11 mouse cellular contexts compared by ENCODE assay signal in the genomic region with DNA sequence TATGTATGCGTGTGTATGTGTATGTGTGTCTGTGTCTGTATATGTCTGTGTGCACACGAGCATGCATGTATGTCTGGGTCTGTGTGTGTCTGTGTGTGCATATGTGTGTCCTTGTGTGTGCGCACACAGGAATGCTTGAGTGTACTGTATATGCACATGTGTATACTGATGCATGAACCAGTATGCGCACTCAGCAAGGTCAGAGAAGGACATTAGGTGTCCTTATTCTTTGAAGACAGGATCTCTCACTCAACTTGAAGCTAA. TPM values are rescaled to one million over a fixed set of nuclear protein-coding genes. Genes with fewer than 3 reads are reported as not detected.
DNase-seq lines count a peak whose midpoint lies in the region; ATAC-seq lines count a peak whose summit lies in the region.
"Had no signal": no experiment of that assay in that cellular context is flagged by ENCODE, and none has a peak within 500 bp of the region (broad histone marks: within the 10 kb centered on the region; RNA-seq: fewer than 3 reads in every experiment).

No protein-coding gene starts in this region.

- no peaks in the 10 kb centered on the region for H3K27me3 ChIP-seq in neural tube, embryonic 12.5 days (replicated peaks)
- H3K27me3 ChIP-seq in midbrain, embryonic 11.5 days (ENCODE audit: control insufficient read depth, insufficient read depth, low read length), result no peaks in the 10 kb centered on the region
- H3K27me3 ChIP-seq in stomach, embryonic 16.5 days (ENCODE audit: control insufficient read depth, insufficient read depth, low read length), result no peaks in the 10 kb centered on the region
- H3K27me3 ChIP-seq in liver, embryonic 11.5 days (replicated peaks; ENCODE audit: control insufficient read depth, insufficient read depth, low read length), result no peaks in the 10 kb centered on the region

- WGBS in neural tube, embryonic 12.5 days, result 86% methylated on average over 4 of the region's 4 CpGs
- WGBS in midbrain, embryonic 11.5 days, result 94% methylated on average over 4 of the region's 4 CpGs
- 87% methylated on average over 4 of the region's 4 CpGs for WGBS in stomach, embryonic 16.5 days
- WGBS in liver, embryonic 11.5 days, result 87% methylated on average over 4 of the region's 4 CpGs

- no peaks in the 10 kb centered on the region for H3K36me3 ChIP-seq in neural tube, embryonic 12.5 days
- H3K36me3 ChIP-seq in midbrain, embryonic 11.5 days (ENCODE audit: control insufficient read depth, insufficient read depth, low read length), result no peaks in the 10 kb centered on the region
- no peaks in the 10 kb centered on the region for H3K36me3 ChIP-seq in stomach, embryonic 16.5 days (ENCODE audit: control insufficient read depth, insufficient read depth, low read length)
- H3K36me3 ChIP-seq in liver, embryonic 11.5 days (ENCODE audit: control insufficient read depth, insufficient read depth, low read length), result no peaks in the 10 kb centered on the region

- H3K27ac ChIP-seq in neural tube, embryonic 12.5 days, result no peak overlapping the region; the same call in 1 of the 2 replicates
- peak overlapping the region; percentile 54; the same call in 1 of the 2 replicates for H3K27ac ChIP-seq in midbrain, embryonic 11.5 days (ENCODE audit: low read depth, low read length)
- H3K27ac ChIP-seq in stomach, embryonic 16.5 days (ENCODE audit: low read length), result peak overlapping the region; percentile 39; the same call in 1 of the 2 replicates
- no peak overlapping the region for H3K27ac ChIP-seq in liver, embryonic 11.5 days (ENCODE audit: low read depth, low read length)
- H3K27ac ChIP-seq: liver, embryonic 14.5 days; macrophage had no signal

- H3K4me1 ChIP-seq in neural tube, embryonic 12.5 days, result peaks cover 13% of the 10 kb centered on the region
- peaks cover 9% of the 10 kb centered on the region for H3K4me1 ChIP-seq in midbrain, embryonic 11.5 days (ENCODE audit: control insufficient read depth, insufficient read depth, low read length)
- H3K4me1 ChIP-seq in stomach, embryonic 16.5 days (ENCODE audit: control insufficient read depth, insufficient read depth, low read length), result peaks cover 14% of the 10 kb centered on the region; the same call in 1 of the 2 replicates
- no peaks in the 10 kb centered on the region; the same call in 1 of the 2 replicates for H3K4me1 ChIP-seq in liver, embryonic 11.5 days (replicated peaks; ENCODE audit: control insufficient read depth, insufficient read depth, low read length)

- no peaks in the 10 kb centered on the region for H3K9me3 ChIP-seq in neural tube, embryonic 12.5 days
- no peaks in the 10 kb centered on the region for H3K9me3 ChIP-seq in midbrain, embryonic 11.5 days (ENCODE audit: control insufficient read depth, low read length)
- no peaks in the 10 kb centered on the region for H3K9me3 ChIP-seq in stomach, embryonic 16.5 days (replicated peaks; ENCODE audit: control insufficient read depth, low read length)
- H3K9me3 ChIP-seq in liver, embryonic 11.5 days (ENCODE audit: control insufficient read depth, low read length), result no peaks in the 10 kb centered on the region

- intact Hi-C loops in heart, postnatal 14 days (cut with DNase I), result no loop called here

- H3K9ac ChIP-seq in neural tube, embryonic 12.5 days, result no peak overlapping the region
- no peak overlapping the region for H3K9ac ChIP-seq in midbrain, embryonic 11.5 days (ENCODE audit: low read length)
- no peak overlapping the region for H3K9ac ChIP-seq in stomach, embryonic 16.5 days (ENCODE audit: low read length)
- H3K9ac ChIP-seq in liver, embryonic 11.5 days (ENCODE audit: low read depth, low read length), result no peak overlapping the region
- H3K9ac ChIP-seq: liver, embryonic 14.5 days had no signal

- peak; percentile 27 for ATAC-seq in neural tube, embryonic 12.5 days (ENCODE audit: low FRiP score, low read depth)
- ATAC-seq in midbrain, embryonic 11.5 days (ENCODE audit: low FRiP score), result peak; percentile 30; the same call in 1 of the 2 replicates
- ATAC-seq in stomach, embryonic 16.5 days (ENCODE audit: insufficient read depth, low FRiP score), result no peak
- no peak for ATAC-seq in liver, embryonic 11.5 days (replicated peaks; ENCODE audit: low FRiP score)

- no peak overlapping the region for H3K4me2 ChIP-seq in neural tube, embryonic 12.5 days (replicated peaks)
- H3K4me2 ChIP-seq in midbrain, embryonic 11.5 days, result no peak overlapping the region
- no peak overlapping the region for H3K4me2 ChIP-seq in stomach, embryonic 16.5 days (ENCODE audit: low read depth, low read length)
- H3K4me2 ChIP-seq in liver, embryonic 11.5 days, result no peak overlapping the region

- peak; percentile 44 for DNase-seq in heart, adult 11 months
- no peak for DNase-seq in heart, postnatal 14 days
- DNase-seq in neural tube, embryonic 10.5 days (ENCODE audit: extremely low spot score, low spot score), result no peak
- DNase-seq in midbrain, embryonic 11.5 days (ENCODE audit: low spot score, missing footprints), result no peak
- DNase-seq in liver, embryonic 11.5 days (ENCODE audit: low spot score), result no peak
- no peak for DNase-seq in adrenal gland, postnatal 4 days (ENCODE audit: low spot score in 2 of 2)
- DNase-seq: thymus, postnatal 14 days had no signal

- H3K4me3 ChIP-seq in neural tube, embryonic 12.5 days, result no peak overlapping the region
- H3K4me3 ChIP-seq in midbrain, embryonic 11.5 days (ENCODE audit: low read depth, low read length), result no peak overlapping the region
- H3K4me3 ChIP-seq in stomach, embryonic 16.5 days (replicated peaks; ENCODE audit: low read length), result no peak overlapping the region
- H3K4me3 ChIP-seq in liver, embryonic 11.5 days (ENCODE audit: low read depth, low read length), result no peak overlapping the region

RNA-seq across cellular contexts. Expression of gene Tmem17, which starts 49.4 kb away (rescaled TPM):
- total RNA-seq in heart, postnatal 14 days (2021), result 1 to 10 TPM; 1.5 to 1.9 TPM
- polyA plus RNA-seq in neural tube, embryonic 12.5 days (2016; fragmentation: Nextera tagmentation; extraction: Ambion mirVana), result 16.1 and 17.5 TPM in 2 replicates
- 15.8 and 16.7 TPM in 2 replicates for polyA plus RNA-seq in midbrain, embryonic 11.5 days (2014; fragmentation: Nextera tagmentation; extraction: Ambion mirVana)
- polyA plus RNA-seq in stomach, embryonic 16.5 days (2015; fragmentation: Nextera tagmentation; extraction: Ambion mirVana), result 9.8 and 11.3 TPM in 2 replicates
- polyA plus RNA-seq in liver, embryonic 11.5 days (2014; fragmentation: Nextera tagmentation; extraction: Ambion mirVana), result 6.4 and 6.5 TPM in 2 replicates
- total RNA-seq in adrenal gland, postnatal 4 days (2021), result 1 to 10 TPM; 5.2 to 5.8 TPM

Comparison
In these comparisons a context has a peak if more than half of its experiments do, and no peak if none do; other contexts are left out.
1. ATAC-seq: peak in neural tube, embryonic 12.5 days (single experiment) and midbrain, embryonic 11.5 days (single experiment); none in stomach, embryonic 16.5 days (single experiment) and liver, embryonic 11.5 days (single experiment).
2. H3K27ac ChIP-seq: peak in midbrain, embryonic 11.5 days (single experiment) and stomach, embryonic 16.5 days (single experiment); none in neural tube, embryonic 12.5 days (single experiment) and liver, embryonic 11.5 days (single experiment).